Mouse (Mus musculus) E14TG2a.4 (cell line): ENCODE results near the gene Mettl8.

Source experiments
- CTCF ChIP-seq: conservative IDR thresholded peaks from 2 replicates; pipeline ENCODE4 v1.5.1; 2014; ENCODE audit warnings: low read length
- NANOG ChIP-seq: IDR thresholded peaks from 2 replicates; pipeline ENCODE4 v1.6.1; 2014; ENCODE audit warnings: borderline replicate concordance, low read length, mixed read lengths
- POU5F1 ChIP-seq: IDR thresholded peaks from 2 replicates; pipeline ENCODE4 v1.6.1; 2014; ENCODE audit warnings: low read length, borderline replicate concordance

- TF ChIP-seq CTCF (no peak), NANOG (no peak), POU5F1 (no peak)
Measured at GRCm38 (mm10) chr2:70996438-70996837, 58.9 kb downstream of the Mettl8 start.
